Mouse (Mus musculus) kidney, postnatal 14 days (tissue): ENCODE data around the gene Wdr47.
"Not testable (repeated sequence)": the region's sequence is repeated elsewhere in the genome, so short reads cannot be mapped to it uniquely, and the experiment has no call there.

Experiments
- DNase-seq: peaks from one replicate; pipeline ENCODE4 v3.0.0; 2022; ENCODE audit warnings: mixed read lengths

The Wdr47 gene

DNA sequence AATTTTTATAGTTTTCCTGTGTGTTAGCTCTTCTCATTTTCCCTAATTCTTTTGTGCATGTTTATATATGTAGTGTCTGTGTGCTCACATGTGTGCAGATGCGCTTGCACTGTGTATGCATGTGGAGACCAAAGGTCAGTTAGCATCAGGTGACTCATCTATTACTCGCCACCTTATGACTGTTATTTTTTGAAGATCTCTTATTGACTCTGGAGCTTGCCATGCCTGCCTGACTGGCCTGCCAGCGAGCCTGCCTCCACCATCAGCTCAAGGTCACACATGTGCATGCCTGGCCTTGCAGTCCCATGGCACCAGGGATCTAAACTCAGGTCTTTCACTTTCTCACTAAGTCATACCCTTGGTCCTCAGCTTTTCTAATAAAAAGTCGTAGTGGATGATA, 49.9 kb downstream of the Wdr47 start:
- no peak for DNase-seq

DNA sequence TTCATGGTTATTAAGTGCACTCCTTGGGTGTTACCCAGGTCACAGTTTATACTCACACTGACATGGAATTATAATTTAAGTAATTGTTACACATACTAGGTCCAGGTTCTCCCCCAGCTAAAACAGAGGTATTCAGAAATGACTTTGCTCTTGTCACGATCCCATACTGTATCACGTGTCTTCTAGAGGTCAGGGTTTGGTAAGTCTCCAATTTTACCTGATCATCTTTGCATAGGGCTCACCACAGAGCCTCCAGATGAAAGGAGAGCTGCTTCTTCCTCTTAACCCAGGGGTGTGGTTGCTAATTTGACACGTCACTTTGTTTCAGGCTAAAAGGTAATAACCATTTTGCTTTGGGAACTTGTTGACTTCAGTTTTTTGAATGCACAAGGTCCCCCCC, 53.8 kb downstream of the Wdr47 start:
- DNase-seq, result no peak

DNA sequence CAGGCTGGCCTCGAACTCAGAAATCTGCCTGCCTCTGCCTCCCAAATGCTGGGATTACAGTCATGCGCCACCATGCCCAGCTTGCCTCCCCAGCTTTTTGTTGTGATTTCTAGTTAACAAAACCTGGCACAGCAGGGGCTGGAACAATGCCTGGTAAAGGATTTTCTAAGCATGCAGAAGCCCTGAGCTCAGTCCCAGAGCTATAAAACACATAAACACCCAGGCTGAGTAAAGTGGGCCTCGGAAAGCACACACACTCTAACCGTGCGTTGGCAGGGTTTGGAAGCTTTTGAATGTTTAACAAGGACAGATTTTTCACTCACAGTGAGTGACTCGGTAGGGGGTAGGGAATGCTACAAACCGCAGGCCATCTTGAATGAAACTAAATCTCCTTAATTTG, 55.0 kb downstream of the Wdr47 start:
- no peak for DNase-seq

DNA sequence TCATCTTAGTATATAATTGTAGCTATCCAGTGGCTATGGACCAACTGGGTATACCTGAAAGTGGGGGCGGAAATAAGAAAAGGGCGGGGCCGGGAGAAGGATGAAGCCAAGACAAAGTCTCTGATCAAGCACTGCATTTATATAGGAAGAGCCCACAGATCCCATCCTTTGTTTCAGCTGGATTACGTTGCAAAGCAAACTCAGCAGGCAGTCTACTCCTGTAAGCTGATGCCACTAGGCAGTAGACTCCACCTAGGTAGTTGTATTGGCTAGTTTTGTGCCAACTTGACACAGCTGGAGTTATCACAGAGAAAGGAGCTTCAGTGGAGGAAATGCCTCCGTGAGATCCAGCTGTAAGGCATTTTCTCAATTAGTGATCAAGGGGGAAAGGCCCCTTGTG, 56.6 kb downstream of the Wdr47 start:
- DNase-seq, result not testable (repeated sequence)

DNA sequence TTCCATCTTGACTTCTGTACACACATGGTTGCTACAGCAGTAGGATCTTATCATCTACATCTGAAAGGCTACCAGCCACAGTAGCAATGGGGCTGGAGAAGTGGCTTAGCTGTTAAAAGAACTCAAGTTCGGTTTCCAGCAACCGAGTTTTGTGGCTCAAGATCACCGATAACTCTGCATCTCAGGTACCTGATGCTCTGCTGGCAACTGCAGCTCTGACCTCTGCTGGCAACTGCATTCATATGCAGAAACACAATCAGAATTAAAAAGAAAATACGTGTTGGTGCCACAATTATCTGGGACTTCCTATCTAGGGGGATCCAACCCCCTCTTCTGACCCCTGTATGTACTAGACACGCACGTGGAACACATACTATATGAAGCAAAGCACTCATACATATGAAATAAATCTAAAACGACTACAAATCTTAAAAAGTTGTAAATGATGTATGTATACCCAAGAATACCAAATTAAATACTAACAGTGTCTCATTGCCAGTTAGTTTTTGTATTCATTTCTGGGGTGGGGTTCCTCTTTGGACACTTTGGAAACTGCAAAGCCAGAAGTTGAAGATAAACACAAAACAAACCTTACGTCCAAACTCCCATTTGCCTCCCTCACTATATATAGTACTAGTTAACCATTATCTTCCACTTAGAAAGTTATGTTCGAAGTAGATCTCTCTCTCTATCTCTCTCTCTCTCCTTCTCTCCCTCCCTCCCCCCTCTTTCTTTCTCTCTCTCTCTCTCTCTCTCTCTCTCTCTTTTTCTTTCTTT, 62.0 kb downstream of the Wdr47 start:
- no peak for DNase-seq

DNA sequence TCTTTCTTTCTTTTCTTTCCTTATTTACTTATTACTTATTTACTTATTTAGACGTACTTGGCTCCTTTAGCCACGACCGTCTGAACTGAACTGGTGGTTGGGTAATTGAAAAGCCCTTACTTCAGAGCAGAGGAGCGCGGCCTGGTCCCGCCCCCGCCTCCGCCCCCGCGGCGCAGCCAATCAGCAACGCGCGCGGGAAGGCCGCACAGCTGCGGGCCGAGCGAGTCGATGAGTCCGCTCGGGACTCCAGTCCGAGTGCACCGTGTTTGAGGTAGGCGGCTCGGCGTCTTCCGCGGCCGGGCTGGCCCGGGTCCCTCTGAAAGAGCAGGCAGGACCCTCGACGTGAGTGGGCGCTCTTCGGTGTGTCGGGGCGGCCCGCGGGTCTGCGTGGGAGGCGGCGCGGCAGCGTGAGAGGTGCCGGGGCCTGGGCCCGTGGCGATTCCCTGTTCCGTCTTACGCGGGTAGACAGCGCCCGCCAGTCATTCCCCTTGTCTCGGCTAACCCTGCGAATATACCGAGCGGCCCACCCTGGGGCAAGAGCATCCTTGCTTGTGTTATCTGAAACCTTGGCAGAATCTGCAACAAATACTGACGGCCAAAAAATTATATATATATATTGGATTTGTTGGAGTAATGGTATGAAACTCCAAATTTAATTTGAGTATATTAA, 62.8 kb downstream of the Wdr47 start, which contains the start of gene Clcc1:
Clcc1 (plus strand) TSS at position 204 of the 670 bp plus-strand sequence.
- peak; percentile 98 for DNase-seq

DNA sequence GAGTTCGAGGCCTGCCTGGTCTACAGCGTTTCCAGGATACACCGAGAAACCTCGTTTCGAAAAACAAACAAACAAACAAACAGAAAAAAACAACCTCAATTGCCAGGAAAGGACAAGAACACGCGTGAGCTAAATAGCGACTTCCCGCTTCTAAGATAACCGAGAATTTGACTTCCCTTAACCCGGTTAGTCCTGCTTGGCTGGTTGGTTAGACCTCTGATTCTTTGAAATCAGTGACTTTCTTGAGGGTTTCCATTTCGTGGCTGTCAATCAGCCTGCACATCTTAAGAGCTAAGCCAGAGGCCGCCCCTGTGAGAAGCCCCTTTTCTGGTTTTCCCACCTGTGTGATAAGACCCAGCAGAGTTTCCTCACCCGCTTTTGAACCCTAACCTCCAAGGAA, 63.5 kb downstream of the Wdr47 start:
- no peak for DNase-seq

DNA sequence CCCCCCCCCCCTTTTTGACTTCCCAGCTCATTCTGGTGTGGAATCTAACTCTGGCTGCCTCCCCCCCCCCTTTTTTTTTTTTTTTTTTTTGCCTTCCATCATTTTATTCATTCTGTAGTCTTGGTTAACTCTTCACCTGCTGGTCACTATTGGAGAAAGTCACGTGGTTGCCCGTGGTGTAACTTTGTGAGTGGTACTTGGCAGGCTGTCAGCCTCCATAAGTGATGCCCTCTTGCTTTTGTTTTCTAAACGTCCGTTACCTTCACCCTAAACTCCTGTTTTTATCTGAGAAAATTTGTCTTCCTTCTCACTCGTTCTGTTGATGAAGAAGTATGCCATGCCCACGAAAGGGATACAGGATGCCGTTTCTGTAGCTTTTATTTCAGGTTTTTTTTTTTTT, 64.4 kb downstream of the Wdr47 start:
- no peak for DNase-seq

DNA sequence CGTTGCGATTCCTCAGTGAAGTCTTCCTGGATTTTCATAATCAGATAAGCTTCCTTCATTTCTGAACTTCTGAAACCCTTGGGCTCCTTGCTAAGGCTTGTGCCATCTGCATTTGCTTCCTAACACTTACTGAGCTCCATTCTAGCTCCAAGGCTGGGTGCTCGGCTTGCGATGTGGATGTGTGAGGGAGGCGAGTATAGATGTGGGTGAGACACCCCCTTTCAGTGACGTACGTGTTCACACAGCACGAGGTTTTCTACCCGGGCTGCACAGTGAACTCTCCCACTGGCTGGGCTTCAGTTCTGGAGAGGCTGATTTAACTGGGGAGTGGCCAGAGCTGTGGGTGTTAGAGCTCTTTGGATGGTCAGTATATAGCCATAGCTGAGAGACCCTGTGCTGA, 67.5 kb downstream of the Wdr47 start:
- no peak for DNase-seq

DNA sequence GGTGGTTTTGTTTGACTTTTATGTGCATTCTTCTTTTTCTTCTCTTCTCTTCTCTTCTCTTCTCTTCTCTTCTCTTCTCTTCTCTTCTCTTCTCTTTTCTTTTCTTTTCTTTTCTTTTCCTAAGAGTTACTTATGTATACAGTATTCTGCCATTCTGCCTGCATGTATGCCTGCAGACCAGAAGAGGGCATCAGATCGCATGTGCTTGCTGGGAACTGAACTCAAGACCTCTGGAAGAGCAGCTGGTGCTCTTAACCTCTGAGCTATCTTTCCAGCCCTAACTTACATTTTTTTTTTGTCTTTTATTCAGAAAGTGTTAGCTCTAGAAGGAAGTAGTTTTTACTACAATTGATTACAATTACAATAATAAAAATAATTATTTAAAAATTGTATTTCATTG, 69.9 kb downstream of the Wdr47 start:
- no peak for DNase-seq

DNA sequence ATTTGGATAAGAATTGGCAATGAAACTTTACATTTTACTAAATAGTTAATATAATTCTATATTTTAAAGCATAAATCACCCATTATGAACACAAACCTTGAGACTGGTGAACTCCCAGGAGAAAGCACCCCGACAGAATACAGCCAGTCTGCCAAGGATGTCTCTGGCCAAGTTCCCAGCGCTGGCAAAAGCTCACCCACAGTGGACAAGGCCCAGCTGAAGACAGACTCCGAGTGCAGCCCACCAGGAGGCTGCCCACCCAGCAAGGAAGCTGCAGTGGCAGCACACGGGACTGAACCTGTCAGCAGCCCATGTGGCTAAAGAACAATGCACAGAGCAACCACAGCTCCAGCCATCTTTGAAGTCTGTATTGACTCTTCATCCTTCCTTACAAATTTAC, 85.5 kb downstream of the Wdr47 start:
- DNase-seq, result no peak

DNA sequence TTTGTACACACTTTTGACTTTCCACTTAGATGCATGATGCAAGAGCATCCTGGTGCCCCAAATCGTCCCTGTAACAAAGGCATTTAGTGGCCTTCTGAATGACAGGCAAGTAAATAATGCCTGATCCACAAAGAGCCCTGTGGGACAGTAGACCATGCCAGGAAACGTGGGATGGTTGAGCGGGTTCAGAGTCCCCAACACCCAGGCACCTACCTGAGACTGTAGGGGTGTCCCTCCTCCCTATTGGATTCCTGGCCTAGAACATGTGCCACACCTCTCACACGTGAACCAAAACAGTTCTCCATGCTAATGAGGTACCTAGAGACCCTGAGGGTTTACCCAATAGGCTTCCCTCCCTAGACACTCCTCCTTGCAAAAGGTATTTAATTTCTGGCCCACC, 89.9 kb downstream of the Wdr47 start:
- no peak for DNase-seq

DNA sequence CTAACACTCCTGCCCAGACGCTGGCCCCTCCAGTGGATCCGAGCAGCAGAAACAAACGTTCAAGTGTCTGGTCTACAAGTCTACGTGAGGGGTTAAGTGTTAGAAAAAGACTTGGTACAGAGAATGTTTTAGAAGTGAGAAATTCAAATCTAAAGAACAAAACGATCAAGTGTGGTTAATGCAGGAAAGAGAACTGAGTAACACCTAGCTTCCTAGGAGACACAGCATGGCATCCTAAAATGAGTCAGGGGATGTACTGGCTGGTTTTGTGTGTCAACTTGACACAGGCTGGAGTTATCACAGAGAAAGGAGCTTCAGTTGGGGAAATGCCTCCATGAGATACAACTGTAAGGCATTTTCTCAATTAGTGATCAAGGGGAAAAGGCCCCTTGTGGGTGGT, 92.5 kb downstream of the Wdr47 start:
- DNase-seq, result not testable (repeated sequence)

DNA sequence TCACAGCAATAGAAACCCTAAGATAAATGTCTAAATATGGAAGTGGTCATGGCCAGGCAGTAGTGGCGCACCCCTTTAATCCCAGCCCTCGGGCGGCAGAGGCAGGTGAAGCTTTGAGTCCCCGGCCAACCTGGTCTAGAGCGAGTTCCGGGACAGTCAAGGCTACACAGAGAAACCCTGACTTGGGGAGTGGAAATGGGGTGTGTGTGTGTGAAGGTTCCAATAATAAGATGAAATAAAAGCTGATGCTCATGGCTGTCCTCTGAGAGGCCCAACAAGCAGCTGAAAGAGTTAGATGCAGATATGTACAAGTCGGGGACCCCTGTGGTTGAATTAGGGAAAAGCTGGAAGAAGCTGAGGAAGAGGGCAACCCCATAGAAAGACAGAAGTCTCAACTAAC, 94.6 kb downstream of the Wdr47 start:
- DNase-seq, result no peak

DNA sequence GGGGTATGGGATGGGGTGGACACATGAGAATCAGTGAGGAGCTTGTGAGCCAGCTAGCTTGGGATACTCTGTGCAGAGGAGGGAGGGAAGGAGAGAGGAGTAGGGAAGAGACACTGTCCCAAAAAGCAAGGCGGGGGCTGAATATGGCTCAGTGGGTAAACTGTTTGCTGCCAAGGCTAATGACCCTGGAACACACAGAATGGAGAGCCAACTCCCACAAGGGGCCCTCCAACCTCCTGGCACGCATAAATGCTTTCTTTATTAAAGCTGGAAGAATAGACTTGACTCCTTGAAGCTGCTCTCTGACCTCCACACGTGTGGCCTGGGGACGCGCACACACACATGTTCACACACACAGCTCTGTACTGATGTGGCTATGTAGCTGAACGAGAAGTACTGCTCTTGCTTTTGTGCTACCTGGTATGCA, 97.9 kb downstream of the Wdr47 start:
- DNase-seq, result no peak

DNA sequence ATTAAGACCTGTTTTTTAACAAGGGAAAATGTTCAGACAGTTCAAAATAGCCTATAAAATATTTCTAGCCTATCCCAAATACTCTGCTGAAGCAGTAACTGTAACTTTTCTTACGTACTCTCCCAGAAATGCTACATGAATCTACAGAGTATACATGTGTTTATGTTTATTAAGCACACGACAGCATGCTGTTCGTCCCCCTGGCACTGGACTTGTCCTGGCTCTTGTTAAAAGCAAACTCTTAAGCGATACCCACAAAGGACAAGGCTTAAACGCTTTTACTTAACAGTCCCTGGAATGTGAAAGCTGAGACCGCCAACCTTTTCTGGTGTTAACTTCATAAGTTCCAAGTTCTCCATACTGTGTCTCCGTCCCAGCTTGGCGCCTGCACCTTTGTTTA, 98.4 kb downstream of the Wdr47 start:
- DNase-seq, result no peak

DNA sequence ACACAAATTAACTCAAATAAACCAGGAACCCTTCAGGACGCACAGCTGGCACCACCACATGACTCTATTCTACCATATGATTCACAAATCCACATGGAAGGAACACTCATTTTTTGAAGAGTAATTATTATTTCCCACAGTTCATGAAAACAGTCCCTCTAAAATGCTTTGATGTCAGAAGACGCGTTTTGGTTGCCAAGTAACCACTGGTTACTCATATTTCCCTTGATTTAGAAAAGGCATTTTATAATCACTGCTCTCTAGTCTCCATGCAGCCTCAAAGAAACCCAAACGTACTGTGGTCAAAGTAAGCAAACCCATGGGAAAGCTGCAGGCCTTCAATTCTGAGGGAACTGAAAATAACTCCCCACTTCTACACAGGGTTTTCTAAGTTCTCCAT, 98.9 kb downstream of the Wdr47 start:
- no peak for DNase-seq

DNA sequence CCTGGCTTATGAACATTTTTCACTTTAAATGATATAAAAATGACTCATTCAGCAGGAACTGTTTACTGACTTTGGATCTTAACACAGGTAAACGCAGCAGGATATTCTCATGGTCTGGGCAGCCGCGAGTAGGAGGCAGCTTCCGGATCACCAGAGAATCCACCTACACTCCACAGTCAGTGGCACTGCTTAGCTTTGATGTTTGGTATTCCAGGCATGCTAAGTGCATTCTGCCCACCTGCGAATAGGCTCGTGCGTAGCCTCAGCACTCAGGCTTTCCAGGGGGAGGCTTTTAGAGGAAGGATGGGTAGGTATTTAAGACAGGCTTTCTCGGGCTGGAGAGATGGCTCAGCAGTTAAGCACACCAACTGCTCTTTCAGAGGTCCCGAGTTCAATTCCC, 103.2 kb downstream of the Wdr47 start:
- no peak for DNase-seq
